Mouse (Mus musculus): ENCODE data around the gene Zkscan3. TPM values are rescaled to one million over a fixed set of nuclear protein-coding genes. Genes with fewer than 3 reads are reported as not detected.
"Not testable (repeated sequence)": the region's sequence is repeated elsewhere in the genome, so short reads cannot be mapped to it uniquely, and the experiment has no call there.

Zkscan3 gene
- total RNA-seq, 4 experiments from 2014 or later = 38.0 to 47.9 (median 44.9) TPM

DNA sequence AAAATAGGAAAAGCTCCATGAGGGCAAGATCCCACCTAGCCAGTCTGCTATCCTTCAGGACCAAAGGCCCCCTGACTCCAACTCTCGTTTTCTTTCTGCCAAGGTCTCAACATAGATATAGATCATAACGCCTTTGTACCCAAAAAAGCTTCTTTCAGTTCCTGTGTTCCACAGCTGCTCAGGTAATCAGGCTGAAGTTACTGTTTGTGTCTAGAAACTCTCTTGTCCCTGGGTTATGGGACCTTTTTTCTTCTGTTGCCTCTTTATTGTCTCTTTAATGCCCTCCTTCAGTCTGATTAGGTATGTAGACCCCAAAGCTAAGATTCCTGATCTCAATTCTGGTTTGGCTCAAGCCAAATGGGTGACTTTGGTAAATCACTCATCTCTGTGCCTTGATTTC is 5.1 kb downstream of the Zkscan3 start:
- no peak for DNase-seq (ENCODE audit: low spot score in 2 of 2)

GRCm38 (mm10) chr13:21396048-21396447 is 6.5 kb downstream of the Zkscan3 start:
- not testable (repeated sequence) for DNase-seq (ENCODE audit: low spot score in 2 of 2)

- no peak for DNase-seq (ENCODE audit: low spot score in 2 of 2)
Measured at GRCm38 (mm10) chr13:21395623-21396022, 6.9 kb downstream of the Zkscan3 start.

DNA sequence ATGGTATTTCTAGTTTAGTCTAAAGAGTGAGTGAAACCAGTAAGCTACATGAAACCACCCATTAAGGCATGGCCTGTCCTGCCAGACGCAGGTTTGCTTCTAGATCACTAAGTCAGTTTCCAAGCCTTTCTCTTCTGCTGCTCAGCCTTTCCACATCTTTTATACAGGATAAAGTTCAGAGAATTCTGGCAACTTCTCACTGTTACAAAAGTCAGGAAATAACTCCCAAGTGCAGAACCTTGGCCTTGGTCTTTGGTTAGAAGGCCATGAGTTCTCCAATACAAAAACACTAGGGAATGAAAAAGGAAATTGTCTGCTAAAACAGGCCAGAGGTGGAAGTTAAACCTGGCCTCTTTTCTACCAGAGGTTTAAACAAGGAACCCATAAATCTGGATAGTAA is 7.3 kb downstream of the Zkscan3 start:
- DNase-seq (ENCODE audit: low spot score in 2 of 2) = no peak

- no peak for DNase-seq (ENCODE audit: low spot score in 2 of 2)
Measured at GRCm38 (mm10) chr13:21377773-21378172, 24.8 kb downstream of the Zkscan3 start.

DNA sequence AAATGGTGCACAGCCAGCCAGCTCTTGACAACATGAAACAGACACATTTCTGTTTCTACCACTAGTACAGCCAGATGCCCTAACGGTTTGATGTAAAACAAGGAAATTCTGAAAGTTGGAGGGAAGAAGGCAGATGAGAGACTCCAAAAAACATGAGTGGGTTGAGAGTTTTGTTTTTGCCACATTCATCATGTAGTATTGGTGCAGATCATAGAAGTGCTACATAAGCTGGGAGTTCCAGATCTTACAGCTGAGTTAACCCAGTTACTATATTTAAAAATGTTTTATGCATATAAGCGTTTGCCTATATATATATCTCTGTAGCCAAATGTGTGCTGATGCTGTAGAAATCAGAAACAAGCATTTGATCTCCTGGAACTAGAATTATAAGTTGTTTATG is 29.9 kb downstream of the Zkscan3 start:
- DNase-seq (ENCODE audit: low spot score in 2 of 2) = no peak

- no peak for DNase-seq (ENCODE audit: low spot score in 2 of 2)
Measured at GRCm38 (mm10) chr13:21366635-21367034, 35.9 kb downstream of the Zkscan3 start.

- DNase-seq (ENCODE audit: low spot score in 2 of 2) = no peak
Measured at GRCm38 (mm10) chr13:21363719-21364118, 38.8 kb downstream of the Zkscan3 start.

DNA sequence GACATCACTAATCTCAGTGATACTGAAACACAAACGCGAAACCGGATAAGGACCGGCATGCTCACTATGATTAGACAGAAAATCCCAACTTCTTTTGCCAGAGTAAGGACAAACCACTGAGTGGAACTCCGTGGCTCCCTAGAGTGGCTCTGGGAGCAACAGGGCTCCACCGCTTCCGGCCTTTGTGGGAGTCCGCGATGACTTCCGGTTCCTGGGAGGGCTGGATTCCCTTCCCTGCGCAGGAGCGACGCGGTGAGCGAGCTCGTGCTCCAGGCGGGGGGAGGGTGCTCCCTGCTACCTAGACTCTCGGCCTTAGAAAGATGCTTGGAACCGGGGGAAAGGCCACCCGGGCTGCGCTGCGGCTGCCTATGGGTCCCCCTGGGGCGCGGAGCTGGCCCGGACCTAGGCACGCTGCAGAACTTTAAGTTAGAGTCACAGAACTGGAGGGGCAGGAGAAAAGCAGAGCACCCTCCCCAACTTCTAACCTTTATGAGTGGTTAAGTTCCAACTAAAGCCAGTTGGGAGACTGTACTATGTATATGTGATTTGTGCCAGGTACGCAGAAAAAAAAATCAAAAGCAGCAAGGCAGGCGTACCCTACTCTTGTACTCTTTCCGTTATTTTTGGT is 39.8 kb downstream of the Zkscan3 start, which contains the start of gene Zscan12:
Zscan12 (plus strand) TSS at position 200 of the 628 bp plus-strand sequence.
- peak; percentile 87 to 88 for DNase-seq (ENCODE audit: low spot score in 2 of 2)

DNA sequence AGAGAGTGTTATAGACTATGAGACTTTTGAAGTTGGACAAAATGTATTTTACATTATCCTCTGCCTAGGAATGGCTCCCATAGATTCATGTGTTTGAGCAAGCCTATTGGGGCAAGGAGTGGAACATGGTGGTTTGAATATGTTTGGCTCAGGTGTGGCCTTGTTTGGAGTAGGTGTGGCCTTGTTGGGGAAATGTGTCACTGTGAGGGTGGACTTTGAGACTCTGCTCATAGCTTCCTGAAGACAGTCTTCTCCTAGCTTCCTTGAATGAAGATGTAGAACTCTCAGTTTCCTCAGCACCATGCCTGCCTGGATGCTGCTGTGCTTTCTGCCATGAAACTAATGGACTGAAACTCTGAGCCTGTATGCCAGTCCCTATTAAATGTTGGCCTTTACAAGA is 52.0 kb downstream of the Zkscan3 start:
- no peak for DNase-seq (ENCODE audit: low spot score in 2 of 2)

DNA sequence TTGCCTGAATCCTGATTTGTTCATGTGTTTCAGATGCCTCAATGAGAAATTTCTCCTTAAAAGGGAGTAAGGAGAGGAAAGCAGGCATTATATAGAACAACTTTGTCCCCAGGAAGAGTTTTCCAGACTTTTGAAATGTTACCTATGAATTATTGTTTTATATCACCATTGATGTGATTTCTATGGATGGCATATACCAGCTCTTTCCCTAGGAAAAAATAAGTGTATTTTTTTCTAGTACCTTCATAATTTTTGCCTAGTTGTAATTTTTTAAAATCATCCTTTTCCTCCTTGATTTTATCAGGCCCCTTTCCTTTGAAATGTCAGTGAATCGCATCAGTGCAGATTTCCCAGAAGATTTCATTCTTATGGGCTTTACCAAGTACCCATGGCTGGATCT is 55.9 kb downstream of the Zkscan3 start, which contains the start of gene Olfr1367:
Olfr1367 (plus strand) TSS at position 301 of the 400 bp plus-strand sequence.
- DNase-seq (ENCODE audit: low spot score in 2 of 2) = no peak

Small RNA genes lying within 50 kb of the gene (microRNA-seq; reads per million reads assigned to microRNA genes)
- 0 reads per million in 2 experiments for gene Mir1896
- 0 reads per million in 2 experiments for gene Mir6942

Other genes with a start within 250 kb of the Zkscan3 start
- gene Trim27, start 223.3 kb downstream of the Zkscan3 start, total RNA-seq (2022) = 10 to 100 TPM; 37.2 to 44.2 (median 40.2) TPM
- gene Gpx5, start 110.0 kb downstream of the Zkscan3 start, total RNA-seq (2022) = not detected
- gene Gpx6, start 90.6 kb downstream of the Zkscan3 start, total RNA-seq (2022) = not detected
- gene Olfr1367, start 55.8 kb downstream of the Zkscan3 start, total RNA-seq (2022) = not detected
- gene Zscan12, start 39.9 kb downstream of the Zkscan3 start, total RNA-seq (2022) = 10 to 100 TPM in 1 of 4 experiments, 1 to 10 TPM in 3; 8.1 to 10.1 (median 8.5) TPM
- gene Pgbd1, start 38.3 kb upstream of the Zkscan3 start, total RNA-seq (2022) = 1 to 10 TPM; 1.4 to 2.5 (median 1.8) TPM
- 10 to 100 TPM; 50.7 to 68.4 (median 61.0) TPM for gene Zscan26, start 51.0 kb upstream of the Zkscan3 start, total RNA-seq (2022)
- gene Nkapl, start 65.8 kb upstream of the Zkscan3 start, total RNA-seq (2022) = 1 to 10 TPM; 1.3 to 1.6 (median 1.4) TPM
- gene Zkscan4, start 76.2 kb upstream of the Zkscan3 start, total RNA-seq (2022) = 1 to 10 TPM; 6.0 to 6.7 (median 6.3) TPM
- gene Gm10065, start 76.7 kb upstream of the Zkscan3 start, total RNA-seq (2022) = not detected
- gene AK157302, start 92.5 kb upstream of the Zkscan3 start, total RNA-seq (2022) = 10 to 100 TPM; 17.4 to 24.2 (median 20.9) TPM
- gene Gm11273, start 98.7 kb upstream of the Zkscan3 start, total RNA-seq (2022) = 10 to 100 TPM; 47.7 to 68.8 (median 61.4) TPM
- gene Zkscan8, start 128.4 kb upstream of the Zkscan3 start, total RNA-seq (2022) = 10 to 100 TPM; 17.9 to 21.9 (median 19.8) TPM
- not detected for gene Olfr1366, start 140.1 kb upstream of the Zkscan3 start, total RNA-seq (2022)
- not detected for gene Olfr1535, start 157.1 kb upstream of the Zkscan3 start, total RNA-seq (2022)
- not detected for gene Olfr1364, start 179.0 kb upstream of the Zkscan3 start, total RNA-seq (2022)
- not detected for gene Olfr1362, start 211.3 kb upstream of the Zkscan3 start, total RNA-seq (2022)
- gene Olfr11, start 239.8 kb upstream of the Zkscan3 start, total RNA-seq (2022) = not detected